Mouse (Mus musculus): ENCODE data around the gene Nadk. TPM values are rescaled to one million over a fixed set of nuclear protein-coding genes. Genes with fewer than 3 reads are reported as not detected.

The Nadk gene
- polyA plus RNA-seq, 1 experiment from 2014 or later = 93.5 TPM

GRCm38 (mm10) chr4:155596606-155597005 lies 34.4 kb downstream of the Nadk start:
- Histone ChIP-seq H3K27me3 (no peaks in the 10 kb centered on the region), H3K9ac (no peak overlapping the region), H3K4me2 (no peak overlapping the region), H3K36me3 (replicated peaks) (no peaks in the 10 kb centered on the region), H3K9me3 (no peaks in the 10 kb centered on the region), H3K4me1 (0 out of 2 replicates have a peak, but pooled peaks cover 3% of the 10 kb centered on the region), H3K4me3 (replicated peaks) (no peak overlapping the region), H3K27ac (no peak overlapping the region)
- ATAC-seq (ENCODE audit: low FRiP score) = no peak
- WGBS = 87% methylated on average over 5 of the region's 5 CpGs

DNA sequence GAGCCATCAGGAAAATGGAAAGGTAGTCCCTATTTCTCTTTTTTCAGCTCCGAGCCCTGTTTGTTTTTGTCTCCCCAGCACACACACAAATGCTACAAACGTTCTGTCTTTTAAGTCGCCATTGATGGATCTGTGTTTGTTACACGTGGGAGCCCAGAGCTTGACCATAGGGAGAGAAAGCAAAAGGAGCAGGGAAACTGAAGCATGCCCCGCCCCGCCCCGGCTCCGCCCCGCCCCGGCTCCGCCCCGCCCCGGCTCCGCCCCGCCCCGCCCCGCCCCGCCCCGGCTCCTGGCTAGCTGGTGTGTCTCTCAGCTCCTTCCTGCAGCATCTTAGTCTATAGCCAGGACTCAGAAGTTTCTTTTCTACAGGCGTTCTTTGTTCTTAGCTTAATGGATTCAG lies 36.4 kb downstream of the Nadk start:
- Histone ChIP-seq H3K9me3 (no peaks in the 10 kb centered on the region), H3K4me1 (peaks cover 13% of the 10 kb centered on the region), H3K4me2 (no peak overlapping the region), H3K27ac (no peak overlapping the region), H3K27me3 (no peaks in the 10 kb centered on the region), H3K4me3 (replicated peaks) (no peak overlapping the region), H3K9ac (no peak overlapping the region), H3K36me3 (replicated peaks) (no peaks in the 10 kb centered on the region)
- ATAC-seq (ENCODE audit: low FRiP score) = no peak
- 23% methylated on average over 20 of the region's 20 CpGs for WGBS

DNA sequence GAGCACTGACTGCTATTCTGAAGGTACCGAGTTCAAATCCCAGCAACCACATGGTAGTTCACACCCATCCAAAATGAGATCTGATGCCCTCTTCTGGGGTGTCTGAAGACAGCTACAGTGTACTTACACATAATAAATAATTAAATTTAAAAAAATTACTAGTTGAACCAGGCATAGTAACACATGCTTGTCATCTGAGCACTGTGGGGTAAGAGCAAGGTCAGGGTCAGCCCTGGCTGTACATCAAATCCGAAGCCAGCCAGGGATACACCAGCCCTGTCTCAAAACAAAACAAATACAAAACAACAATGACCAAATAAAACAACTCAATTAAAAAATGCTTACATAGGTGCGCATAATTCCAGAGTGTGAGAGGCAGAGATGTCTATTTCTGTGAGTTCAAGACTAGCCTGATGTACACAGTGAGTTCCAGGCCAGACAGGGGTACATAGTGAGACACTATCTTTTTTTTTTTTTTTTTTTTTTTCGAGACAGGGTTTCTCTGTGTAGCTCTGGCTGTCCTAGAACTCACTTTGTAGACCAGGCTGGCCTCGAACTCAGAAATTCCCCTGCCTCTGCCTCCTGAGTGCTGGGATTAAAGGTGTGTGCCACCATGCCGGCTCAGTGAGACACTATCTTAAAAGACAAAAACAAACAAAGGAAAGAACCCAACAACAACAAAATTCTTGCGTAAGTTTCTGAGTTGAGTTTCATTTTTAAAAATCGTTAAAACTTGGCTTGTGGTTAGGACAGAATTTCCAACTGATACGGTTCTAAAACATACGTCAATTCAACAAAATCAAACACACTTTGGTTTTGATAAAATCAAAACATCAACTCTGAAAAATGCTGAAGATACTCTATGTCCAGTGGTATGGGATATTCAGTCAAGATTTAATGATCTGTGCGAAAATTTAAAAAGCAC lies 38.0 kb downstream of the Nadk start:
- Histone ChIP-seq H3K36me3 (replicated peaks) (peaks cover 8% of the 10 kb centered on the region), H3K9me3 (no peaks in the 10 kb centered on the region), H3K4me1 (peaks cover 13% of the 10 kb centered on the region), H3K4me2 (peak overlapping the region; percentile 82), H3K9ac (peak overlapping the region; percentile 46), H3K27ac (peak overlapping the region; percentile 98), H3K27me3 (no peaks in the 10 kb centered on the region), H3K4me3 (replicated peaks) (peak overlapping the region; percentile 69)
- 90% methylated on average over 10 of the region's 11 CpGs for WGBS
- no peak for ATAC-seq (ENCODE audit: low FRiP score)

GRCm38 (mm10) chr4:155601091-155601996 lies 39.2 kb downstream of the Nadk start, which contains the start of gene Slc35e2:
Slc35e2 (plus strand) TSS chr4:155601416.
- Histone ChIP-seq H3K9ac (peak within 1 kb of the TSS; percentile 87), H3K27ac (peak within 1 kb of the TSS; percentile 98), H3K9me3 (no peaks in the 10 kb centered on the region), H3K36me3 (replicated peaks) (peaks cover 8% of the 10 kb centered on the region), H3K4me3 (replicated peaks) (peak within 1 kb of the TSS; percentile 69), H3K4me2 (peak within 1 kb of the TSS; percentile 82), H3K4me1 (peaks cover 13% of the 10 kb centered on the region), H3K27me3 (no peaks in the 10 kb centered on the region)
- WGBS = under 1% methylated on average over 62 of the region's 65 CpGs
- peak; percentile 94 for ATAC-seq (ENCODE audit: low FRiP score)

DNA sequence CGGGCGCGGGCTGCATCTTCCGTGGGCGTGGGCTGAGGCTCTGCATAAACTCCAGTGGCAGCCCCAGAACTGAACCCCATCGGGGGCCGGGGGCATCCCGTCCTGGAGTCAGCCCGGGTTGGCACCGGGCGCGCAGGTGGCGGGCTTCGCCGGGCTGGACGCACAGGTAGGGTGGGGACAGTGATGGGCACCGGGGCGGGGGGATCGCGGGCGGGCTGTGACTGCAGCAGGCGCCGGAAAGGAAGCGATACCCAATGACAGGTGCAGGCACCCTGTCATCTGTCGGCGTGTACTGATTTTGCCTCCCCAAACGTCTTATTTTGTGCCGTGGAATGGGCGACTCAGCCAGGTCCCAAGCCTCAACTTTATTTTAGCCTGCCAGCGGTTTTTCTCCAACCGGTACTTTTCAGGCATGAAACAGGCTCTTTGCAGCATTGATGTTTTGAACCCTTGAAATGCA lies 39.8 kb downstream of the Nadk start:
- 1% methylated on average over 30 of the region's 31 CpGs for WGBS
- Histone ChIP-seq H3K4me2 (peak overlapping the region; percentile 82), H3K27me3 (no peaks in the 10 kb centered on the region), H3K27ac (peak overlapping the region; percentile 98), H3K4me3 (replicated peaks) (peak overlapping the region; percentile 69), H3K4me1 (peaks cover 13% of the 10 kb centered on the region), H3K9ac (peak overlapping the region; percentile 87), H3K36me3 (replicated peaks) (peaks cover 8% of the 10 kb centered on the region), H3K9me3 (no peaks in the 10 kb centered on the region)
- ATAC-seq (ENCODE audit: low FRiP score) = no peak; the same call in 1 of the 2 replicates

- H3K27me3 ChIP-seq = no peaks in the 10 kb centered on the region
- H3K4me2 ChIP-seq = peak overlapping the region; percentile 82
- H3K9ac ChIP-seq = peak overlapping the region; percentile 87
- H3K9me3 ChIP-seq = no peaks in the 10 kb centered on the region
- ATAC-seq (ENCODE audit: low FRiP score) = no peak
- peaks cover 13% of the 10 kb centered on the region for H3K4me1 ChIP-seq
- 97% methylated on average over 1 of the region's 1 CpGs for WGBS
- no peak overlapping the region for H3K27ac ChIP-seq
- peaks cover 8% of the 10 kb centered on the region for H3K36me3 ChIP-seq (replicated peaks)
- H3K4me3 ChIP-seq (replicated peaks) = peak overlapping the region; percentile 69
Observed at GRCm38 (mm10) chr4:155602753-155603152, 40.6 kb downstream of the Nadk start.

DNA sequence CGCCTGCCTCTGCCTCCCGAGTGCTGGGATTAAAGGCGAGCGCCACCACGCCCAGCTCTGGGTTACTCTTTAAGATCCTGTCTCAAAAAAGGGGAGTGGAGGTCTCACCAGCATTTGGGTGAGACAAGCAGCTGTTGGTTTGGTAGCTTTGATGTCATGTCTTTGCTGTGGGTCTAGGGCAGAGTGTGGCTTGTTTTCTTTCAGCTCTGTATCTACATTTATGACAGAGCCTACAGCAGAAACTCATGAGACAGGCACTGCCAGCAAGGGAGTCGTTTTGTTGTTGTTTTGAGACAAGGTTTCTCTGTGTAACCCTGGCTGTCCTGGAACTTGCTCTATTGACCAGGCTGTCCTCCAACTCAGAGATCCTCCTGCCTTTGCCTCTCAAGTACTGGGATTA lies 41.6 kb downstream of the Nadk start:
- H3K27me3 ChIP-seq = no peaks in the 10 kb centered on the region
- no peaks in the 10 kb centered on the region for H3K9me3 ChIP-seq
- H3K9ac ChIP-seq = no peak overlapping the region
- peaks cover 13% of the 10 kb centered on the region for H3K4me1 ChIP-seq
- no peak overlapping the region for H3K4me3 ChIP-seq (replicated peaks)
- no peak overlapping the region for H3K27ac ChIP-seq
- H3K36me3 ChIP-seq (replicated peaks) = peaks cover 8% of the 10 kb centered on the region
- WGBS = 94% methylated on average over 6 of the region's 6 CpGs
- no peak overlapping the region for H3K4me2 ChIP-seq
- no peak for ATAC-seq (ENCODE audit: low FRiP score)

- no peak for ATAC-seq (ENCODE audit: low FRiP score)
- Histone ChIP-seq H3K36me3 (replicated peaks) (peaks cover 13% of the 10 kb centered on the region), H3K27ac (no peak overlapping the region), H3K9me3 (no peaks in the 10 kb centered on the region), H3K4me1 (peaks cover 13% of the 10 kb centered on the region), H3K4me3 (replicated peaks) (no peak overlapping the region), H3K27me3 (no peaks in the 10 kb centered on the region), H3K9ac (no peak overlapping the region), H3K4me2 (no peak overlapping the region)
- WGBS = 91% methylated on average over 4 of the region's 4 CpGs
Observed at GRCm38 (mm10) chr4:155605132-155605531, 43.0 kb downstream of the Nadk start.

DNA sequence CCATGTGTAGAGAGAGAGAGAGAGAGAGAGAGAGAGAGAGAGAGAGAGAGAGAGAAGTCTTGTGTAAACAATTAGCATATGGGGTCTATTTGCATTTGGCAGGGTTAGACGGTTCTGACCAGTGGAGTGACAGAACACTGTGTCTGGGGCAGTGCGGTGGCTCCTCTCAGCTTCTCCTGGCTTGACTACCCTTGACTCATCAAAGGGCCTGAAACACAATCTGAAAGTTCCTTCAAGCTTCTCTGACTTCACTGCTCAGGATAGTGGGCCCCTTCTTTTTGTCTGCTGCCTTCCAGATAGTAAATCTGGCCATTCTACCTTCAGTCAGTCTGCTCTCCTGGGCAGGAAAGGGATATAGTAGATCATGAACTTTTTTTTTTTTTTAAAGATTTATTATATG lies 44.6 kb downstream of the Nadk start:
- no peak for ATAC-seq (ENCODE audit: low FRiP score)
- no peaks in the 10 kb centered on the region for H3K9me3 ChIP-seq
- no peak overlapping the region for H3K4me2 ChIP-seq
- no peaks in the 10 kb centered on the region for H3K27me3 ChIP-seq
- no peak overlapping the region for H3K27ac ChIP-seq
- H3K9ac ChIP-seq = no peak overlapping the region
- no peak overlapping the region for H3K4me3 ChIP-seq (replicated peaks)
- H3K4me1 ChIP-seq = peaks cover 10% of the 10 kb centered on the region
- peaks cover 27% of the 10 kb centered on the region for H3K36me3 ChIP-seq (replicated peaks)
- 91% methylated on average over 2 of the region's 2 CpGs for WGBS

DNA sequence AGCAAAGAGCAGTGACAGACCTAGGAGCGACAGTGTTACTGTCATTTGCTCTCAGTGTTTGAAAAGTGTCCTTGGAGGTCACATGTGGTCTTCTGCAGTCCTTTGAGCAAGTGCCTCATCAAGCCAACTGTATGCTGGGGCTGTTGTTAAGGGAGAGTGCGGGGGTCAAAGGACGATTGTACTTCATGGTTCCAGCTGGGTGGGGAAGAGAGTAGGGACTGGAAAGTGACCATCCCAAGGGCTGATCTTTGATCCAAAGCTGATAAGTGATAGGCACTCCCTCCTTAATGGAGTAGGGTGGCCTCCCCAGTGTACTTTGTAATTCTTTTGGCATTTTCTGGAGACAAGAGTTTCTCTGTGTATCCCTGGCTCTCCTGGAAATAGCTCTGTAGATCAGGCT lies 49.7 kb downstream of the Nadk start:
- ATAC-seq (ENCODE audit: low FRiP score) = no peak
- Histone ChIP-seq H3K27me3 (no peaks in the 10 kb centered on the region), H3K36me3 (replicated peaks) (peaks cover 65% of the 10 kb centered on the region), H3K4me3 (replicated peaks) (no peak overlapping the region), H3K4me2 (no peak overlapping the region), H3K4me1 (no peaks in the 10 kb centered on the region), H3K9ac (no peak overlapping the region), H3K27ac (no peak overlapping the region), H3K9me3 (no peaks in the 10 kb centered on the region)
- WGBS = 95% methylated on average over 3 of the region's 3 CpGs

GRCm38 (mm10) chr4:155613264-155613663 lies 51.1 kb downstream of the Nadk start:
- Histone ChIP-seq H3K27ac (no peak overlapping the region), H3K9ac (no peak overlapping the region)
- 95% methylated on average over 3 of the region's 3 CpGs for WGBS

DNA sequence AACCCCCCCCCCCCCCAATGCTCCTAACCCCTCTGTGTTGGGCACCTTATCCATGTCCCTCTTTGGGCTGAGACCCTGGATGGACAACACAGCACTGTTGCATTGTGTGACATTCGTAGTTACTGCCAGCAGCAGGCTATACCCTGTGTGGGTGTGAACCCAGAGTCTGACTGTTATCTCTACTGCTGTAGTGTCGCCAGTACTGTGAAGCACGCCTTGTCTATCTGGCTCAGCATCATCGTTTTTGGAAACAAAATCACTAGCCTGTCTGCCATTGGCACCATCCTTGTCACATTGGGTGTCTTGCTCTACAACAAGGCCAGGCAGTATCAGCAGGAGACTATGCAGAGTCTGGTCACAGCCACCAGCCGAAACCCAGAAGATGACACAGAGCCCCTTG lies 56.1 kb downstream of the Nadk start:
- 92% methylated on average over 5 of the region's 5 CpGs for WGBS
- Histone ChIP-seq H3K27ac (no peak overlapping the region), H3K4me1 (peaks cover under 1% of the 10 kb centered on the region; the same call in 1 of the 2 replicates), H3K36me3 (replicated peaks) (peaks cover 80% of the 10 kb centered on the region), H3K9me3 (no peaks in the 10 kb centered on the region), H3K4me3 (replicated peaks) (no peak overlapping the region), H3K9ac (no peak overlapping the region), H3K4me2 (no peak overlapping the region), H3K27me3 (no peaks in the 10 kb centered on the region)
- no peak for ATAC-seq (ENCODE audit: low FRiP score)

More at GRCm38 (mm10) chr4:155613264-155613663, 51.1 kb downstream of the Nadk start:
- no peaks in the 10 kb centered on the region for H3K4me1 ChIP-seq
- H3K27me3 ChIP-seq = no peaks in the 10 kb centered on the region
- ATAC-seq (ENCODE audit: low FRiP score) = no peak
- no peaks in the 10 kb centered on the region for H3K9me3 ChIP-seq
- no peak overlapping the region for H3K4me3 ChIP-seq (replicated peaks)
- peaks cover 79% of the 10 kb centered on the region for H3K36me3 ChIP-seq (replicated peaks)
- no peak overlapping the region for H3K4me2 ChIP-seq

Measured in forebrain, embryonic 12.5 days (tissue).